Mouse (Mus musculus) adrenal gland, adult 18-20 months (tissue): Measurements from ENCODE around the gene Enox1. TPM values are rescaled to one million over a fixed set of nuclear protein-coding genes. Genes with fewer than 3 reads are reported as not detected.

Experiments used
- total RNA-seq, 2 experiments: library from RNA; stranded (reverse); gene quantifications; 1 replicate in 1 of 2; 2 replicates in 1 of 2; pipeline ENCODE4 v1.2.3; 2021

Enox1 gene
- total RNA-seq, 2 experiments from 2014 or later = 3.1 to 4.4 TPM

Other genes starting within 250 kb of the Enox1 start
- 1 to 10 TPM; 4.6 to 5.7 TPM for gene Ccdc122, start 120.0 kb upstream of the Enox1 start, total RNA-seq
- 1 to 10 TPM; 5.6 to 7.3 TPM for gene Lacc1, start 119.9 kb upstream of the Enox1 start, total RNA-seq